Mouse (Mus musculus) kidney, embryonic 15.5 days (tissue): ENCODE measurements around the gene Oat. TPM values are rescaled to one million over a fixed set of nuclear protein-coding genes. Genes with fewer than 3 reads are reported as not detected.
A peak's percentile ranks its signal among the peaks of the same experiment; 100 is the strongest.

Source experiments
- ATAC-seq: fragments of 200-750 bp; cut with Nextera tagmentation; replicated peaks from 2 replicates; pipeline ENCODE4 v1.8.0; 2017; ENCODE audit warnings: moderate TSS enrichment; ENCODE audit not compliant: low FRiP score
- H3K27ac ChIP-seq: fragments of 300-500 bp; sonication (generic); 2 replicates; pipeline ENCODE4 v1.5.1; 2015; ENCODE audit warnings: mild to moderate bottlenecking, inconsistent platforms
- H3K27me3 ChIP-seq: fragments of 300-500 bp; sonication (generic); 2 replicates; pipeline ENCODE4 v1.6.1; 2015; ENCODE audit warnings: inconsistent platforms
- H3K36me3 ChIP-seq: fragments of 300-500 bp; sonication (generic); 2 replicates; pipeline ENCODE4 v1.6.1; 2015; ENCODE audit warnings: inconsistent platforms
- H3K4me1 ChIP-seq: fragments of 300-500 bp; sonication (generic); 2 replicates; pipeline ENCODE4 v1.6.1; 2015; ENCODE audit warnings: inconsistent platforms
- H3K4me2 ChIP-seq: fragments of 300-500 bp; sonication (generic); 2 replicates; pipeline ENCODE4 v1.6.1; 2015; ENCODE audit warnings: moderate library complexity, mild to moderate bottlenecking, inconsistent platforms
- H3K4me3 ChIP-seq: fragments of 300-500 bp; sonication (generic); replicated peaks from 2 replicates; pipeline ENCODE4 v1.5.1; 2015; ENCODE audit warnings: mild to moderate bottlenecking, inconsistent platforms
- H3K9ac ChIP-seq: fragments of 300-500 bp; sonication (generic); 2 replicates; pipeline ENCODE4 v1.6.1; 2015; ENCODE audit warnings: mild to moderate bottlenecking, inconsistent platforms
- H3K9me3 ChIP-seq: fragments of 300-500 bp; sonication (generic); replicated peaks from 2 replicates; pipeline ENCODE4 v1.6.1; 2016; ENCODE audit warnings: inconsistent platforms
- WGBS: fragments of 180-500 bp; shearing (Covaris S2); methylation state at CpG from one replicate; pipeline ENCODE4 v1.1.7; 2015; ENCODE audit warnings: mixed read lengths; 5-methylcytosine and 5-hydroxymethylcytosine counted together
- polyA plus RNA-seq: library from polyadenylated mRNA; unstranded; fragments of >200 nt; fragmentation: Nextera tagmentation; extraction: Ambion mirVana; gene quantifications from 2 replicates; pipeline ENCODE4 v1.2.1, GENCODE M21; 2015

The Oat gene
- 166 and 167 TPM in 2 replicates for polyA plus RNA-seq

DNA sequence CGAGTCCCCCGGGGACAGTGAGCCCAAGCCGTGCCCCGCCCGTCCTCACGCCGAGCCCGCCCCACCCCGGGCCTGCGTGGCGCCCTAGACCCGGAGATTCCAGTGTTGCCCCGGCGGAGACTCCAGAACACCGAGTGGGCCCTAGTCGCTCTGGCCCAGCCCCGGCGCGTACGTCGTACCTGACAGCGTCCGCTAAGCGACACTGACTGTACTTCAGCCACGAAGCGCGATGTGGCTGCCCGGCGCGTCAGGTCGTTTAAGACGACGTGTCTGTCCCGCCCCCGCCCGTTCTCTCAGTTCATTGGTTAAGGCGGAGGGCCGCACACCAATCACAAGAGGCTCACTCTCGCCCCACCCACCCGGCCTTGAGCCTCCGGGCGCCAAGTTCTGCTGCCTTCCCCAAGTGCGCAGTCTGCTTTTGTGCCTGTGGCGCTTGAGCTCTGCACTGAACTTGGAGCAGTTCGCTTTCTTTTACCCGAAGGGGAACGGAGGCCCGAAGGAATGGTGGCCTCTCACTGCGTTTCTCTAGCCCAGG lies at the start of gene Oat:
Oat (minus strand) TSS at position 283 of the 535 bp plus-strand sequence.
- Histone ChIP-seq H3K36me3 (no peaks in the 10 kb centered on the region), H3K4me3 (peak within 1 kb of the TSS; percentile 80), H3K4me1 (peaks cover 41% of the 10 kb centered on the region), H3K4me2 (peak within 1 kb of the TSS; percentile 87), H3K9me3 (no peaks in the 10 kb centered on the region), H3K9ac (peak within 1 kb of the TSS; percentile 83), H3K27me3 (peaks cover 9% of the 10 kb centered on the region; the same call in 1 of the 2 replicates), H3K27ac (peak within 1 kb of the TSS; percentile 95)
- WGBS: under 1% methylated on average over 49 of the region's 49 CpGs
- ATAC-seq: peak; percentile 98

DNA sequence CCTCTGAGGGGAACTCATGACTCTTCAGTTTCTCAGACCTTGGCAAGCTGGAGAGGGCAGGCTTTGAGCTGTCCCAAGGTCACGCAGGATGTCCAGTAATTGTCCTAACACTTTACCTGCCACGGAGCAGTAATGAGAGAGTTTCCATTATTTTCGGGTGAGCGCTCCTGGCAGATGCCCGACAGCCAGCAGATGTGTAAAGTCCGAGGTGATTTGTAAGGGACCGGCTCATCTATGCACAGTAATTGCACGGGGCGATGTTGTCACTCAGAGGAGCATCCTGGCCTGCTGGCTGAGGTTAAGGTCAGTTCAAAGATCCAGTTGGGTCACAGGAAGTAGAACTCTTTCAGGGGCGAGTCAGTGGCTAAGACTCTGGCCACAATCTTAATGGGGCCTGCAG lies 48.0 kb upstream of the Oat start:
- Histone ChIP-seq H3K4me2 (no peak overlapping the region), H3K36me3 (no peaks in the 10 kb centered on the region), H3K27ac (no peak overlapping the region), H3K27me3 (no peaks in the 10 kb centered on the region), H3K9me3 (no peaks in the 10 kb centered on the region), H3K4me1 (0 out of 2 replicates have a peak, but pooled peaks cover 7% of the 10 kb centered on the region), H3K9ac (no peak overlapping the region), H3K4me3 (no peak overlapping the region)
- ATAC-seq: no peak
- 34% methylated on average over 10 of the region's 10 CpGs for WGBS

DNA sequence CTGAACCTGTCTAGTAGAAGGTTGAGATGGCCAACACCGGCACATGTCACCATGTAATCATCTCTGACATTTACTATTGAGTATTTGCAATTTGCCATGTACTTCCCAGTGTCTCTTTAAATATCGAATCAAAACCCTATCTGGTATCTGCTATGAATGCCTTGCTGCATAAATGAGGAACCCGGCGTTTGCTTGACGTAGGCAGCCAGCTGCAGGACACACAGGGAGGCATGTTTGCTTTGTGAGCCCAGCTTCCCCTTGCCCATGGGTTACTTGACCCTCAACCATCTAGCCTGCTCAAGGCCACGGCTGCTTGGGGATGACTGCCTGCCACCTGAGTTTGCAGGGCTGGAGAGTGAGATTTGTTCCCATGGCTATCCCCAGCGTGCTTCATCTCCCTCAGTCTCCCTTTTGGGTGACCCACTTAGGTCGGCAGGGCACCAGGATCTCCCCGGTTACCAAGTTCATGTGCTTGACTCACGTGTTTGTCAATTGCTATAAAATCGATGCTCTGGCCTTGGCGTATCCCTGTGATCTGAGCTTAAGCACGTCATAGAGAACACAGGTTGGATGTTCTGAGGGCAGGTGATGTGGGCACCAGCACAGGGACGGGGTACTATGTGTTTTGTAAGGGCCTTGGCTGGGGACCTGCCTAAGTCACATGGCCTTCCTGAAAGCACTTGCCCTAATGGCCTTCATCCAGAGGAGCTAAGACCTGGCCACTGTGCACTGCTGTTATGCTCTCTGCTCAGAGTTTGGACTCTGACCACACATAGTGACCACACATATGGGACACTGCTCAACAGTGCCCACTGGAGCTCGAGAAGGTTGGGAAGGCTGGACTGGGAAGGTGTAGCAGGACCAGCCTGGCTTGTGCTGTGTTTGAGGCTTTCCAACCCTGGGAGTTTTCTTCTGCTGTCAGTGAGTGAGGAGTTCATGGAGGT lies 44.0 kb upstream of the Oat start:
- H3K27ac ChIP-seq: no peak overlapping the region
- no peaks in the 10 kb centered on the region for H3K27me3 ChIP-seq
- no peaks in the 10 kb centered on the region for H3K36me3 ChIP-seq
- 90% methylated on average over 15 of the region's 15 CpGs for WGBS
- no peak overlapping the region for H3K4me3 ChIP-seq
- no peaks in the 10 kb centered on the region for H3K9me3 ChIP-seq
- H3K4me2 ChIP-seq: no peak overlapping the region
- peaks cover 10% of the 10 kb centered on the region for H3K4me1 ChIP-seq
- no peak for ATAC-seq
- H3K9ac ChIP-seq: no peak overlapping the region

DNA sequence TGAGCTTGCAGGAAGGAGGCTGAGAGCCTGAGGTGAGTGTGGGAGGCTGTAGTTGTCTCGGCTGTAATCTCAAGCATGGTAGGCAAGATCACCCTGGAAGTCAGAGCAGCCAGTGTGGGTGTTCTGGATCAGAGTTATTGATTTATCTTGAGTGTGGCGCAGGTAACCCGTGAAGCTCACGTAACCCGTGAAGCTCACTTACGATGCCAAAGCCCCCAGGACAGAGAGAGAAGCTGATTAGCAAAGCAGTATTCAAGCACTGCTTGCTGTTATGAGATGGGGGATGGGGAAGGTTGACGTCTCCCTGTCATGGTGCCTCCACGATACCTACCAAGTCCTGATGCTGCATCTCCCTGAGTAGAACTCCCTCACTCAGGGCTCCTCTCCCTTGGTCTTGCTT lies 43.4 kb upstream of the Oat start:
- 83% methylated on average over 8 of the region's 8 CpGs for WGBS
- Histone ChIP-seq H3K9ac (no peak overlapping the region), H3K27me3 (no peaks in the 10 kb centered on the region), H3K4me1 (peaks cover 14% of the 10 kb centered on the region), H3K4me3 (no peak overlapping the region), H3K27ac (no peak overlapping the region), H3K36me3 (no peaks in the 10 kb centered on the region), H3K4me2 (no peak overlapping the region), H3K9me3 (no peaks in the 10 kb centered on the region)
- ATAC-seq: no peak

DNA sequence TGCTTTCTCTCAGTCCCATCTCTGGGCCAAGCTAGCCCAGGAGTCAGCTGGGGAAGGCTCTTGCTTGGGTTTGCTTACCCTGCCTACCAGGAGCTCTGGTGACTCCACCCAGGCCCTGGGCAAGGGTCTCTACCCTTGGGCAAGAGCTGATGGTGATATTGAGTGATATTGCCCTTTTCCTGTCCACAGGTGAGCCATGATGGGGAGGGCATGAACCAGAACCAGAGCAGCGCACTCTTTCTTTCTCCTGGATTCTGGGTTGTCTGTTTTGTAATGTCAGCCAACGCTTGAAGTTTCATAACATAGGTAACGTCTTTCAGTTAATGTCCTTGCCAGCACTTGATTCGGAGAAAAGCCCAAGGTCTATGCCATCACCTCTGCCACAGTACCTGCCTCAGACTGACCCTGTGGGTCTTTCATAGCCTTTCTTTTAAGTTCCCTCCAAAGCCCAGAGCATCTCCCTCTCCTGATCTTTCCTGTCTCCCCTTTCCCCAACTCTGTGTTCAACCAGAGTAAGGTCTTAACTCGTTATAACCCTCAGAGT lies 40.9 kb upstream of the Oat start:
- Histone ChIP-seq H3K27me3 (no peaks in the 10 kb centered on the region), H3K4me3 (no peak overlapping the region), H3K36me3 (no peaks in the 10 kb centered on the region), H3K4me1 (peaks cover 13% of the 10 kb centered on the region), H3K9me3 (no peaks in the 10 kb centered on the region), H3K27ac (no peak overlapping the region), H3K4me2 (no peak overlapping the region), H3K9ac (no peak overlapping the region)
- no peak for ATAC-seq
- 86% methylated on average over 5 of the region's 5 CpGs for WGBS

DNA sequence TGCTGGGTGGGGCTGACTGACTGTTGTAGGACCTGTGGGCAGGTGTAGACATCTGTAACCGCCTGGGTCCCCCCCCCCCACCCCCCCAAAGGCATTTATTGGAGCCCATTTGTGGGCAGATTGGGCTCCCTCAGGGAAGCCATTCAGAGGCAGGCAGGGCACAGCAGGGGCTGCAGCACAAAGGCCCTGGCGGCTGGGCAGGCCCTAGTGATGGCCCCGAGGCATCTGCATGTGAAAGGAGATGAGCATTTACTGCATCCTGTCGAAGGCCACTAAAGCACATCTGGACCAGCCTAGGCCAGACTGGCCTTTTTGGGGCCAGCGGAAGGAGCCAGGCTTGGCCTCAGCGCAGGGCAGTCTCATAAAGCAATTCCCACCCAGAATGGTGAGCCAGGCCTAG lies 40.2 kb upstream of the Oat start:
- Histone ChIP-seq H3K9ac (no peak overlapping the region), H3K4me2 (no peak overlapping the region), H3K4me1 (peaks cover 13% of the 10 kb centered on the region), H3K36me3 (no peaks in the 10 kb centered on the region), H3K9me3 (no peaks in the 10 kb centered on the region), H3K27me3 (no peaks in the 10 kb centered on the region), H3K4me3 (no peak overlapping the region), H3K27ac (no peak overlapping the region)
- no peak for ATAC-seq
- 46% methylated on average over 6 of the region's 6 CpGs for WGBS

DNA sequence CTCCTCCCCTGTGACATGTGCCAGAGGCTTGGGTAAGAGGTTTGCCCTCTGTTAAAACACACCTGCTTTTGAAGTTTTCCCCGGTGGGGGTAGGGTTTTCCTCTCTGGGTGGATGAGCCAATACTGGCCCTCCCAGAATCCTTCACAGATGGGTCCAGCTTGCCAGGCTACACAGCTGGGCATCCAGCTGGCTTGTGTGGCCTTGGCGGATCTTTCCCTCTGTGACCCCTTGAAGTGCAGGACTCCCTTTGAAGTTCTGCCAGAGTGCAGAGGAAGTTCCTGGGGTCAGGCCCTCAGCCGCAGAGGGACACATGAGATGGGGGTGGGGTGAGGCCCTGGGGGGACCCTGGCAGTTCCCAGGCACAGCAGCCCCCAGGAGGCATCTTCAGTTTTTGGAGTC lies 39.1 kb upstream of the Oat start:
- Histone ChIP-seq H3K27me3 (no peaks in the 10 kb centered on the region), H3K4me1 (peaks cover 18% of the 10 kb centered on the region), H3K9me3 (no peaks in the 10 kb centered on the region), H3K36me3 (no peaks in the 10 kb centered on the region), H3K4me3 (no peak overlapping the region), H3K9ac (no peak overlapping the region), H3K4me2 (no peak overlapping the region), H3K27ac (no peak overlapping the region)
- ATAC-seq: no peak
- 12% methylated on average over 3 of the region's 3 CpGs for whole genome bisulfite sequencing

DNA sequence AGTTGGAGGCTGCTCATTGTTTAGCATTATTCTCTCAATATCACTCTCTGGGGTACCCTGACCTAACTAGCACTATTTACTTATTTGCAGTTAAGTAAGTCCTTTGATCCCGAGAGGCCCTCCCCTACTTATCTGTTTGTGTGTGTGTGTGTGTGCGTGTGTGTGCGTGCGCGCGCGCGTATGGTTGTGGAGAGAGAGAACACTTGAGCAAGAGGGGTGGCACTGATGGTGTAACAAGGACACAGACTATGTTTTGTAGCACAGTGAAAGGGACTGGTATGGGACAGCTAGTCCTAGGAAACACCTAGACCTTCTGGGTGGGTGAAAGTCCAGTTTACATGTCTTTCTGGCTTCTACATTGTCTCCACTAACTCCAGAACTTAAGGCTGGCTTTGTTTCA lies 35.3 kb upstream of the Oat start:
- Histone ChIP-seq H3K4me2 (no peak overlapping the region), H3K9ac (no peak overlapping the region), H3K36me3 (no peaks in the 10 kb centered on the region), H3K9me3 (no peaks in the 10 kb centered on the region), H3K4me1 (peaks cover 21% of the 10 kb centered on the region), H3K27me3 (peaks cover 7% of the 10 kb centered on the region; the same call in 1 of the 2 replicates), H3K4me3 (no peak overlapping the region), H3K27ac (no peak overlapping the region)
- no peak for ATAC-seq
- WGBS: 97% methylated on average over 8 of the region's 8 CpGs

DNA sequence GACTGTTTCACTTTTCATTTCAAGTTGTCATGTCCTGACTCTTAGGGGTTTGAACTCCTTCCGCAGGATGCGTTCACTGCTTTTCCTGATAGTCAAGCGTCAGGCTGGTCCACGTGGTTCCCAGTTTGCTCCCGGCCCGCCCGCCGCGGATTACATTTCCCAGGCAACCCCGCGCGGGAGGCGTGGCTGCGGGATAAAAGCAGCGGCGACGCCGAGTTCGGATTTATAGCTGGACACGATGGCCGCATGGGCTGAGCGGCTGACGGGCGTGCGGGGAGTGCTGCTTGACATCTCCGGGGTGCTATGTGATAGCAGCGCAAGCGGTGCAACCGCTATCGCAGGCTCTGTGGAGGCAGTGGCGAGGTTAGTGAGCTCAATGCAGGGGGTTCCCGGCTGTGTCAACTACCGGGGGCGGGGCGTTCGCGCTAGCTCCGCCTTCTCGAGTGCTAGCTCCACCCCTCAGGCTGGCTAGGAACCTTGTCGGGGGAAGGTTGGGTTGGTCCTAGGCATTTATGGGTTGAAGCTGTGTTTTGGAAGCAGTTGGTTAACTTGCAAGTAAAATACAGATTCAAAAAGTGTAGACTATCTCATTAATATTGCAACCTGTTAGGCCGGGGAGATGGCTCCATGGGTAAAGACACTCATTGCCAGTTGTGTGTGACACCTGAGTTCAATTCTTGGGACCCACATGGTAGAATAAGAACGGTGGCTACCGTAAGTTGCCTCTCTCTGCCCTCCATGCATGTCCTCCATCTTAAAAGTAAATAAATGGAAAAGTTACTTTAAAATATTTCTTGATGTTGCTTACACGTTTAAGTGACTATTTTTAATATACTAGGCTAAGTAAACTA lies 34.5 kb upstream of the Oat start, which contains the start of gene Lhpp:
Lhpp (plus strand) TSS at position 171 of the 851 bp plus-strand sequence.
- H3K4me3 ChIP-seq: peak within 1 kb of the TSS; percentile 71
- H3K27ac ChIP-seq: 0 out of 2 replicates have a peak within 1 kb of the TSS, but pooled peaks have one; percentile 42
- peak within 1 kb of the TSS; percentile 82 for H3K4me2 ChIP-seq
- 7% methylated on average over 44 of the region's 44 CpGs for WGBS
- H3K4me1 ChIP-seq: peaks cover 21% of the 10 kb centered on the region
- peak within 1 kb of the TSS; percentile 55; the same call in 1 of the 2 replicates for H3K9ac ChIP-seq
- peak; percentile 87 for ATAC-seq
- H3K36me3 ChIP-seq: no peaks in the 10 kb centered on the region
- no peaks in the 10 kb centered on the region for H3K9me3 ChIP-seq
- peaks cover 14% of the 10 kb centered on the region for H3K27me3 ChIP-seq

DNA sequence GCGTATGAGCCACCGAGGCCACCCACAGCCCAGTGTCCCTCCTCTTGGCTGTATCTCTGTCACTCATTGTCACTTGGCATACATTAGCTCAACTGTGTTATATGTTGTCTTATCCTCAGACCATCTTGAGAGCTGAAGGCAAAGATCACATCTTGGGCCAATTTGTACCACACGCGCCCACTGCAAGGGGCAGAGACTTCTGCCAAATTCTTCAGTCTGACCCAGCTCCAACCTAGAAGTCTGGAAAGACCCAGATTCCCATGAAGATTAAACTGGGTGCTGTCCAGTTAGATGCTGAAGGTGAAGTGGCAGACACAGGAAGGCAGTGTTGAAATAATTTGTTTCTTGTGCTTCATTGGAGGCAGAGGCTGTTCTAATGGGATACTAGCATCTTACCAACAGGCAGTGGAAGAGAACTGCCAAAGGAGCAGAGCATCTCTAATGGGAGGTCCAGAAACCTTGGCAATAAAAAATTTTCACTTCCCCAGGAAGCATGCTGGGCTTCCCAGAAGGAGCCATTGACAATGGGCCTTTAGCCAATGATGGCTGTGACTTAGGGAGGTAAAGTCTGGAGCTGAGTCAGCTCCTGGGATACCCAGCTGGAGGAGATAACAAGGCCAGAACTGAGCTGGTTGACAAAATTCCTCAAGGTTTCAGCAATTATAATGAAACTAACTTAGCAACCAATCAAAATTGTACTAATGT lies 32.3 kb upstream of the Oat start:
- no peak overlapping the region for H3K27ac ChIP-seq
- H3K9ac ChIP-seq: no peak overlapping the region
- no peaks in the 10 kb centered on the region for H3K36me3 ChIP-seq
- no peaks in the 10 kb centered on the region for H3K9me3 ChIP-seq
- peaks cover 35% of the 10 kb centered on the region for H3K27me3 ChIP-seq
- 96% methylated on average over 4 of the region's 4 CpGs for WGBS
- no peak overlapping the region for H3K4me3 ChIP-seq
- ATAC-seq: no peak
- peaks cover 12% of the 10 kb centered on the region for H3K4me1 ChIP-seq
- no peak overlapping the region for H3K4me2 ChIP-seq

DNA sequence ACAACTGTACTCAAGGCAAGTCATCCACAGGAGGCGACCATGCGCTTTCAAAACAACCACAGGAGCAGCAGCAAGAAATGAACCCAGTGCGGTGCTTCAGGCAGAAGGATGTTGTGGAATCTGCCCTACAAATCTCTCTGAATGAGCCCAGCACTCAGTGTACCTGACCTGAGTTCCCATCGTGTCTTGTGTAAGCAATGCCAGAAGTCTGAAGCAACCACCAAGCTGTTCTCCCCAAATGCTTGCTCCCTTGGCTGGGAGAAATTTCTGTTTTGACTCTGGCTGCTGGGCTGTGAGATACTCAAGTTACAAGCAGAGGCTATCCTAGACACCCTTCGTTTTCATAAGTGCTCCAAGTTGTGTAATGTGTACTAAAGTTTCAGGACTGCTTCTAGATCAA lies 29.5 kb upstream of the Oat start:
- H3K27me3 ChIP-seq: peaks cover 63% of the 10 kb centered on the region
- H3K36me3 ChIP-seq: no peaks in the 10 kb centered on the region
- WGBS: 39% methylated on average over 5 of the region's 5 CpGs
- no peak overlapping the region for H3K4me3 ChIP-seq
- no peak overlapping the region for H3K4me2 ChIP-seq
- peaks cover 5% of the 10 kb centered on the region for H3K4me1 ChIP-seq
- no peak overlapping the region for H3K27ac ChIP-seq
- H3K9me3 ChIP-seq: no peaks in the 10 kb centered on the region
- ATAC-seq: no peak
- H3K9ac ChIP-seq: no peak overlapping the region
